Mouse (Mus musculus): ENCODE measurements around the gene Tbrg4. TPM values are rescaled to one million over a fixed set of nuclear protein-coding genes. Genes with fewer than 3 reads are reported as not detected.

The Tbrg4 gene
- polyA plus RNA-seq, 1 experiment from 2014 or later = 33.5 TPM

DNA sequence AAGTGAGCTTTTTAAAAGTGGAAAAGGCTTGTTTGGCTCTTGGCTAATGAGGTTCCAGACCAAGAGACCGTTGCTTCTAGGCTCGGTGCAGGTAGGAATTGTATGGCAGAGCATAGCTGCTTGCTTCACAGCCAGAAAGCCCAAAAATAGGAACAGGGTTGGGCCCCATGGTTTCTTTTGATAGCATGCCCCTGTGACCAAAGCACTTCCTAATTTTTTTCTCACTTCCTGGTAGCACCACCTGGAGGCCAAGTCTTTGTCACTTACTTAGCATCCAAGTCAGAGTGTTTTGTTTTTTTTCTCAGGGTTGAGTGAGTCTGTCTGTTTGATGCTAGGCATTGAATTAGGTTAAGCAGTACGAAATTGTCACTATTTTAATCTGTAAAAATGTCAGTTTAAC is 39.2 kb downstream of the Tbrg4 start:
- Histone ChIP-seq H3K9ac (replicated peaks; ENCODE audit: low read length) (no peak overlapping the region), H3K9me3 (replicated peaks; ENCODE audit: control insufficient read depth, low read length) (no peaks in the 10 kb centered on the region), H3K4me2 (ENCODE audit: low read depth, low read length) (no peak overlapping the region), H3K27ac (replicated peaks; ENCODE audit: low read depth, low read length) (no peak overlapping the region), H3K27me3 (ENCODE audit: control insufficient read depth, insufficient read depth, low read length) (no peaks in the 10 kb centered on the region), H3K36me3 (replicated peaks; ENCODE audit: control insufficient read depth, insufficient read depth, low read depth, low read length) (peaks cover 7% of the 10 kb centered on the region), H3K4me3 (ENCODE audit: low read depth, low read length) (no peak overlapping the region), H3K4me1 (ENCODE audit: control insufficient read depth, insufficient read depth, low read length) (no peaks in the 10 kb centered on the region)
- no peak for ATAC-seq (replicated peaks; ENCODE audit: insufficient number of reproducible peaks, low FRiP score, low TSS enrichment, low read depth)
- WGBS = 93% methylated on average over 3 of the region's 3 CpGs
- DNase-seq (ENCODE audit: low spot score) = no peak

DNA sequence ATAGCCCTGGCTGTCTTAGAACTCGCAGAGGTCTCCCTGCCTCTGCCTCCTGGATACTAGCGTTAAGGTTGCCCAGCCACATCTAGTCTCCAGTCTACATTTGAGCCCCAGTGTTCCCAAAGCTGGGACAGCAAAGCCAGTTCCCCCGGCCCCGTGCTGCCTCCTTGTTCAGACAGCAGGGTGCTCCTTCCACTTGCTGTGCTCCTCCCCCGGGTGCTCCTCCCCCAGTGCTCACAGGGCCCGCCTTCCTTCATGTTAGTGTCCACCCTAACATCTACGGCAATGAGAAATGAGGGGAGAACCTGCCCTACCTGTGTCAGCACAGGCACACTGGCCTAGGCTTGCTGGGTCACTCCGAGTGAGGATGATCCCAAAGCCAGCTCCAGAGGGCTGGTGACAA is 40.1 kb downstream of the Tbrg4 start:
- no peak overlapping the region for H3K4me3 ChIP-seq (ENCODE audit: low read depth, low read length)
- no peak overlapping the region for H3K27ac ChIP-seq (replicated peaks; ENCODE audit: low read depth, low read length)
- no peaks in the 10 kb centered on the region for H3K4me1 ChIP-seq (ENCODE audit: control insufficient read depth, insufficient read depth, low read length)
- H3K27me3 ChIP-seq (ENCODE audit: control insufficient read depth, insufficient read depth, low read length) = no peaks in the 10 kb centered on the region
- DNase-seq (ENCODE audit: low spot score) (no peak), ATAC-seq (replicated peaks; ENCODE audit: insufficient number of reproducible peaks, low FRiP score, low TSS enrichment, low read depth) (no peak)
- peaks cover 6% of the 10 kb centered on the region for H3K36me3 ChIP-seq (replicated peaks; ENCODE audit: control insufficient read depth, insufficient read depth, low read depth, low read length)
- H3K4me2 ChIP-seq (ENCODE audit: low read depth, low read length) = no peak overlapping the region
- no peak overlapping the region for H3K9ac ChIP-seq (replicated peaks; ENCODE audit: low read length)
- no peaks in the 10 kb centered on the region for H3K9me3 ChIP-seq (replicated peaks; ENCODE audit: control insufficient read depth, low read length)
- WGBS = 88% methylated on average over 8 of the region's 8 CpGs

- H3K27me3 ChIP-seq (ENCODE audit: control insufficient read depth, insufficient read depth, low read length) = no peaks in the 10 kb centered on the region
- no peak overlapping the region for H3K9ac ChIP-seq (replicated peaks; ENCODE audit: low read length)
- no peak for ATAC-seq (replicated peaks; ENCODE audit: insufficient number of reproducible peaks, low FRiP score, low TSS enrichment, low read depth)
- no peak for DNase-seq (ENCODE audit: low spot score)
- no peak overlapping the region for H3K4me2 ChIP-seq (ENCODE audit: low read depth, low read length)
- no peak overlapping the region for H3K27ac ChIP-seq (replicated peaks; ENCODE audit: low read depth, low read length)
- H3K4me3 ChIP-seq (ENCODE audit: low read depth, low read length) = no peak overlapping the region
- H3K36me3 ChIP-seq (replicated peaks; ENCODE audit: control insufficient read depth, insufficient read depth, low read depth, low read length) = no peaks in the 10 kb centered on the region; the same call in 1 of the 2 replicates
- 83% methylated on average over 2 of the region's 2 CpGs for WGBS
- H3K4me1 ChIP-seq (ENCODE audit: control insufficient read depth, insufficient read depth, low read length) = no peaks in the 10 kb centered on the region
- H3K9me3 ChIP-seq (replicated peaks; ENCODE audit: control insufficient read depth, low read length) = no peaks in the 10 kb centered on the region
Measured at GRCm38 (mm10) chr11:6581560-6581959, 44.3 kb downstream of the Tbrg4 start.

- Histone ChIP-seq H3K9me3 (replicated peaks; ENCODE audit: control insufficient read depth, low read length) (no peaks in the 10 kb centered on the region), H3K27ac (replicated peaks; ENCODE audit: low read depth, low read length) (no peak overlapping the region), H3K4me1 (ENCODE audit: control insufficient read depth, insufficient read depth, low read length) (no peaks in the 10 kb centered on the region), H3K9ac (replicated peaks; ENCODE audit: low read length) (no peak overlapping the region), H3K4me3 (ENCODE audit: low read depth, low read length) (no peak overlapping the region), H3K27me3 (ENCODE audit: control insufficient read depth, insufficient read depth, low read length) (no peaks in the 10 kb centered on the region), H3K36me3 (replicated peaks; ENCODE audit: control insufficient read depth, insufficient read depth, low read depth, low read length) (no peaks in the 10 kb centered on the region; the same call in 1 of the 2 replicates), H3K4me2 (ENCODE audit: low read depth, low read length) (no peak overlapping the region)
- DNase-seq (ENCODE audit: low spot score) (no peak), ATAC-seq (replicated peaks; ENCODE audit: insufficient number of reproducible peaks, low FRiP score, low TSS enrichment, low read depth) (no peak)
- WGBS = 83% methylated on average over 4 of the region's 4 CpGs
Measured at GRCm38 (mm10) chr11:6580065-6580750, 45.7 kb downstream of the Tbrg4 start.

- 79% methylated on average over 7 of the region's 7 CpGs for WGBS
- no peak overlapping the region for H3K9ac ChIP-seq (replicated peaks; ENCODE audit: low read length)
- no peaks in the 10 kb centered on the region; the same call in 1 of the 2 replicates for H3K36me3 ChIP-seq (replicated peaks; ENCODE audit: control insufficient read depth, insufficient read depth, low read depth, low read length)
- no peaks in the 10 kb centered on the region for H3K4me1 ChIP-seq (ENCODE audit: control insufficient read depth, insufficient read depth, low read length)
- no peak for ATAC-seq (replicated peaks; ENCODE audit: insufficient number of reproducible peaks, low FRiP score, low TSS enrichment, low read depth)
- no peak overlapping the region for H3K4me3 ChIP-seq (ENCODE audit: low read depth, low read length)
- no peaks in the 10 kb centered on the region for H3K27me3 ChIP-seq (ENCODE audit: control insufficient read depth, insufficient read depth, low read length)
- no peaks in the 10 kb centered on the region for H3K9me3 ChIP-seq (replicated peaks; ENCODE audit: control insufficient read depth, low read length)
- DNase-seq (ENCODE audit: low spot score) = no peak
- no peak overlapping the region for H3K4me2 ChIP-seq (ENCODE audit: low read depth, low read length)
- no peak overlapping the region for H3K27ac ChIP-seq (replicated peaks; ENCODE audit: low read depth, low read length)
Measured at GRCm38 (mm10) chr11:6579361-6579760, 46.5 kb downstream of the Tbrg4 start.

DNA sequence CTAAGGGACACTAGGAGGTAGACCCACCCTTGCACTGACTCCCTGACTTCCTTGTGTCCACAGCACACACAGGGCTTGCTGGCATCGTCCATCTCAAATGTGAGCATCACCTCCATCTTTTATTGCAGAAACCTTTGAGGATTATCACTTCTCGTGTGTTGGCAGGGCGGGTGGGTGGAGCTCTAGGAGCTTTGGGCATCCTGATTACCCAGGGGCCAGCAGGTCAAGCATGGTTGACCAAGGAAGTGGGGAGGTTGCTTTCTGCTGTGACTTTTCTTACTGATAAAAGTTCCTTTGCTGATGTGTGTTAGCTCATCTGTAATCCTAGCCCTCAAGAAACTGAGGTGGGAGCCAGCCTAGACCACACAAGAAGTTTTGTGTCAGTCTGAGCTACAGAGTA is 49.7 kb downstream of the Tbrg4 start:
- no peak overlapping the region for H3K4me3 ChIP-seq (ENCODE audit: low read depth, low read length)
- ATAC-seq (replicated peaks; ENCODE audit: insufficient number of reproducible peaks, low FRiP score, low TSS enrichment, low read depth) (no peak), DNase-seq (ENCODE audit: low spot score) (no peak)
- H3K4me1 ChIP-seq (ENCODE audit: control insufficient read depth, insufficient read depth, low read length) = no peaks in the 10 kb centered on the region
- H3K27ac ChIP-seq (replicated peaks; ENCODE audit: low read depth, low read length) = no peak overlapping the region
- no peaks in the 10 kb centered on the region for H3K27me3 ChIP-seq (ENCODE audit: control insufficient read depth, insufficient read depth, low read length)
- H3K4me2 ChIP-seq (ENCODE audit: low read depth, low read length) = no peak overlapping the region
- no peak overlapping the region for H3K9ac ChIP-seq (replicated peaks; ENCODE audit: low read length)
- no peaks in the 10 kb centered on the region; the same call in 1 of the 2 replicates for H3K36me3 ChIP-seq (replicated peaks; ENCODE audit: control insufficient read depth, insufficient read depth, low read depth, low read length)
- 90% methylated on average over 3 of the region's 3 CpGs for WGBS
- no peaks in the 10 kb centered on the region for H3K9me3 ChIP-seq (replicated peaks; ENCODE audit: control insufficient read depth, low read length)

DNA sequence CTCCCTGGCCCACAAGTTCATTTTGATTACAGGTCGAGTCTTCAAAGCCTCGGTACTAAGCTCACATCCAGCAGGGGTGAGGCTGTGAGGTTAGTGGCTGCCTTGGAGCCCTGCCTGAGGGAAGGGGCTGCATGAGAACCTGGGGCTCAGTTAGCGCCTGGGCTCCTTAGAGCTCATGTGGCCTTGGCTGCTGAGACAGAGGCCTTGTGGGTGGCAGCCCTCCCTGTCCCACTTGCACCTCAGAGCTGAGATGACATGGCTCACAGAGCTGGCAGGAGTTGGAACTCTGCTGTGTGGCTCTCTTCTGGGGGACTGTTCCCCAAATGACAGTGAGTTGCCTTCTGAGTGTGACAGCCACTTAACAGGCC is 56.5 kb downstream of the Tbrg4 start:
- Histone ChIP-seq H3K9me3 (replicated peaks; ENCODE audit: control insufficient read depth, low read length) (no peaks in the 10 kb centered on the region), H3K27me3 (ENCODE audit: control insufficient read depth, insufficient read depth, low read length) (no peaks in the 10 kb centered on the region), H3K4me2 (ENCODE audit: low read depth, low read length) (no peak overlapping the region), H3K9ac (replicated peaks; ENCODE audit: low read length) (no peak overlapping the region), H3K36me3 (replicated peaks; ENCODE audit: control insufficient read depth, insufficient read depth, low read depth, low read length) (no peaks in the 10 kb centered on the region), H3K4me1 (ENCODE audit: control insufficient read depth, insufficient read depth, low read length) (no peaks in the 10 kb centered on the region), H3K27ac (replicated peaks; ENCODE audit: low read depth, low read length) (0 out of 2 replicates have a peak overlapping the region, but pooled peaks have one; percentile 0), H3K4me3 (ENCODE audit: low read depth, low read length) (no peak overlapping the region)
- WGBS = 54% methylated on average over 3 of the region's 3 CpGs
- no peak for DNase-seq (ENCODE audit: low spot score)
- ATAC-seq (replicated peaks; ENCODE audit: insufficient number of reproducible peaks, low FRiP score, low TSS enrichment, low read depth) = no peak

GRCm38 (mm10) chr11:6568584-6569409 is 57.1 kb downstream of the Tbrg4 start:
- Histone ChIP-seq H3K4me2 (ENCODE audit: low read depth, low read length) (no peak overlapping the region), H3K9ac (replicated peaks; ENCODE audit: low read length) (no peak overlapping the region; the same call in 1 of the 2 replicates), H3K9me3 (replicated peaks; ENCODE audit: control insufficient read depth, low read length) (no peaks in the 10 kb centered on the region), H3K36me3 (replicated peaks; ENCODE audit: control insufficient read depth, insufficient read depth, low read depth, low read length) (no peaks in the 10 kb centered on the region), H3K27ac (replicated peaks; ENCODE audit: low read depth, low read length) (0 out of 2 replicates have a peak overlapping the region, but pooled peaks have one; percentile 0), H3K4me3 (ENCODE audit: low read depth, low read length) (no peak overlapping the region), H3K27me3 (ENCODE audit: control insufficient read depth, insufficient read depth, low read length) (no peaks in the 10 kb centered on the region), H3K4me1 (ENCODE audit: control insufficient read depth, insufficient read depth, low read length) (no peaks in the 10 kb centered on the region)
- ATAC-seq (replicated peaks; ENCODE audit: insufficient number of reproducible peaks, low FRiP score, low TSS enrichment, low read depth) (0 out of 2 replicates have a peak, but pooled peaks have one; percentile 16), DNase-seq (ENCODE audit: low spot score) (no peak)
- 68% methylated on average over 11 of the region's 11 CpGs for WGBS
